Mouse (Mus musculus) heart, adult 8-10 months (tissue): ENCODE data around the gene Coq10b. TPM values are rescaled to one million over a fixed set of nuclear protein-coding genes. Genes with fewer than 3 reads are reported as not detected.
"Not testable (repeated sequence)": the region's sequence is repeated elsewhere in the genome, so short reads cannot be mapped to it uniquely, and the experiment has no call there.

Experiments used
- DNase-seq: peaks from one replicate; pipeline ENCODE4 v3.0.0; 2022; ENCODE audit warnings: low spot score
- total RNA-seq, 4 experiments: library from RNA; stranded (reverse); gene quantifications; 2 replicates each; pipeline ENCODE4 v1.2.4; 2022

Coq10b gene
- total RNA-seq, 4 experiments from 2014 or later, result 46.6 to 58.8 (median 51.8) TPM

- no peak for DNase-seq
Observed at GRCm38 (mm10) chr1:55055322-55056115, 2.9 kb downstream of the Coq10b start.

- not testable (repeated sequence) for DNase-seq
Observed at GRCm38 (mm10) chr1:55058383-55058782, 5.8 kb downstream of the Coq10b start.

GRCm38 (mm10) chr1:55061099-55061498 is 8.5 kb downstream of the Coq10b start:
- no peak for DNase-seq

- no peak for DNase-seq
Observed at GRCm38 (mm10) chr1:55061772-55062171, 9.2 kb downstream of the Coq10b start.

GRCm38 (mm10) chr1:55072328-55072727 is 19.8 kb downstream of the Coq10b start:
- DNase-seq, result not testable (repeated sequence)

- DNase-seq, result no peak
Observed at GRCm38 (mm10) chr1:55074757-55075156, 22.2 kb downstream of the Coq10b start.

- DNase-seq, result no peak
Observed at GRCm38 (mm10) chr1:55075652-55076394, 23.3 kb downstream of the Coq10b start.

GRCm38 (mm10) chr1:55076395-55076743 is 23.8 kb downstream of the Coq10b start:
- no peak for DNase-seq

GRCm38 (mm10) chr1:55076849-55077516 is 24.4 kb downstream of the Coq10b start:
- DNase-seq, result no peak

- peak; percentile 39 for DNase-seq
Observed at GRCm38 (mm10) chr1:55079677-55080076, 27.1 kb downstream of the Coq10b start.

- no peak for DNase-seq
Observed at GRCm38 (mm10) chr1:55082106-55082505, 29.5 kb downstream of the Coq10b start.

- DNase-seq, result no peak
Observed at GRCm38 (mm10) chr1:55085781-55086366, 33.3 kb downstream of the Coq10b start.

- DNase-seq, result no peak
Observed at GRCm38 (mm10) chr1:55086868-55087400, 34.4 kb downstream of the Coq10b start.

- DNase-seq, result peak; percentile 51
Observed at GRCm38 (mm10) chr1:55087401-55087904, 34.9 kb downstream of the Coq10b start.

GRCm38 (mm10) chr1:55087932-55088610 is 35.5 kb downstream of the Coq10b start, which contains the start of the genes Hspe1 and Hspd1:
Hspe1 (plus strand) TSS chr1:55088132.
Hspd1 (minus strand) TSS chr1:55088243.
- DNase-seq, result peak; percentile 98

- no peak for DNase-seq
Observed at GRCm38 (mm10) chr1:55088611-55089497, 36.3 kb downstream of the Coq10b start.

GRCm38 (mm10) chr1:55089498-55090064 is 37.0 kb downstream of the Coq10b start:
- no peak for DNase-seq

- DNase-seq, result no peak
Observed at GRCm38 (mm10) chr1:55092056-55092455, 39.5 kb downstream of the Coq10b start.

- no peak for DNase-seq
Observed at GRCm38 (mm10) chr1:55092469-55092868, 39.9 kb downstream of the Coq10b start.
